Comparison of ENCODE assay signal across 15 mouse cellular contexts in the genomic region with DNA sequence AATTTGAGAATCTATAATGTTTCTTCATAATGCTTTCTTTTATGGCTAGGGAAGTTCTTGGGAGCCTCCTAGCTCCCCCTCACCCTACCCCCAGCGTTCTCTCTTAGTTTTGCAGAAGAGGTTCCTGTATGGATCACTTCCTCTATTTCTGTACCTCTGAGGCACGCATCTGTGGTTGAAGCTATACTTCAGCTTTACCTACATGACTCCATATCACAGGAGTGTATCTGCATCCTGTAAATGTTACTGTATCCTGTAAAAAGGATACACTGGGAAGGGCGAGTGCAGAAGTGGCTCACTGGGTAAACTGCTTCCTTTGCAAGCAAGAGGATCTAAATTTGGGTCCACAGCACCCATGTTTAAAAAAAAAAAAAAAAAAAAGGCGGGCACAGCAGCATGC. TPM values are rescaled to one million over a fixed set of nuclear protein-coding genes. Genes with fewer than 3 reads are reported as not detected.
DNase-seq lines count a peak whose midpoint lies in the region; ATAC-seq lines count a peak whose summit lies in the region.
"Had no signal": no experiment of that assay in that cellular context is flagged by ENCODE, and none has a peak within 500 bp of the region (broad histone marks: within the 10 kb centered on the region; RNA-seq: fewer than 3 reads in every experiment).

No protein-coding gene starts in this region.

- intact Hi-C loops in left cerebral cortex, postnatal 14 days (cut with DNase I) = loop anchor here (10.0 kb wide), 1 partner anchor 124 kb away; no protein-coding TSS in a partner anchor

- peak; percentile 98 for ATAC-seq in granulocyte monocyte progenitor cell, adult 5-6 weeks (replicated peaks; ENCODE audit: poor library complexity, severe bottlenecking)
- peak; percentile 76 for ATAC-seq in neutrophil, adult 5-6 weeks (ENCODE audit: extremely low read depth, insufficient number of reproducible peaks, low FRiP score, poor library complexity, severe bottlenecking)
- ATAC-seq: forebrain, embryonic 16.5 days had no signal

- DNase-seq in layer of hippocampus, adult 11-12 months (ENCODE audit: low spot score) = peak; percentile 9
- no peak for DNase-seq in layer of hippocampus, postnatal 10 days (ENCODE audit: low spot score in 2 of 2)
- DNase-seq in B cell, adult 2 months = peak; percentile 42 to 57
- DNase-seq in left cerebral cortex, postnatal 14 days (ENCODE audit: low spot score in 2 of 2) = no peak
- no peak for DNase-seq in urinary bladder, postnatal 4 days (ENCODE audit: low spot score in 2 of 2)
- DNase-seq: adrenal gland, postnatal 14 days; cerebellum, adult 8-10 months; gastrocnemius, postnatal 25 days; kidney, adult 11 months; kidney, postnatal 36 days; right cerebral cortex, postnatal 25 days; spleen, adult 18-20 months had no signal

RNA-seq across cellular contexts. Expression of gene Rab39, which starts 5.5 kb away (rescaled TPM):
- 1 to 10 TPM; 1.8 to 1.9 TPM for total RNA-seq in layer of hippocampus, postnatal 10 days (2021)
- total RNA-seq in granulocyte monocyte progenitor cell, adult 5-6 weeks (2014; fragmentation: Nextera tagmentation) = 0.82 TPM in 1 of 2 replicates, not detected in the other
- total RNA-seq in granulocyte monocyte progenitor cell, adult 5-6 weeks (2017) = 0.47 TPM in 1 of 2 replicates, not detected in the other
- 11.3 and 12.8 TPM in 2 replicates for total RNA-seq in neutrophil, adult 5-6 weeks (2017)
- total RNA-seq in left cerebral cortex, postnatal 14 days (2021) = 1 to 10 TPM; 1.4 TPM
- total RNA-seq: gastrocnemius, postnatal 25 days had no signal

RNA-seq across cellular contexts. Expression of gene Cul5, which starts 30.7 kb away (rescaled TPM):
- 10 to 100 TPM; 58.0 TPM for total RNA-seq in layer of hippocampus, postnatal 10 days (2021)
- 18.8 and 21.3 TPM in 2 replicates for total RNA-seq in granulocyte monocyte progenitor cell, adult 5-6 weeks (2014; fragmentation: Nextera tagmentation)
- total RNA-seq in granulocyte monocyte progenitor cell, adult 5-6 weeks (2017) = 54.6 and 56.4 TPM in 2 replicates
- 37.4 and 44.5 TPM in 2 replicates for total RNA-seq in neutrophil, adult 5-6 weeks (2017)
- 10 to 100 TPM; 51.0 to 54.4 TPM for total RNA-seq in left cerebral cortex, postnatal 14 days (2021)

Comparison
In these comparisons a context has a peak if more than half of its experiments do, and no peak if none do; other contexts are left out.
1. DNase-seq: peak in layer of hippocampus, adult 11-12 months (single experiment) and B cell, adult 2 months (2 of 2); none in layer of hippocampus, postnatal 10 days (0 of 2), left cerebral cortex, postnatal 14 days (0 of 2) and urinary bladder, postnatal 4 days (0 of 2).